Mouse (Mus musculus) midbrain, embryonic 13.5 days (tissue): Measurements from ENCODE around the gene Kti12. TPM values are rescaled to one million over a fixed set of nuclear protein-coding genes. Genes with fewer than 3 reads are reported as not detected.

ENCODE experiments used
- ATAC-seq: fragments of 200-750 bp; cut with Nextera tagmentation; 2 replicates; pipeline ENCODE4 v1.8.0; 2017; ENCODE audit warnings: mild to moderate bottlenecking, moderate TSS enrichment, moderate library complexity
- H3K27ac ChIP-seq: fragments of 300-500 bp; sonication (generic); 2 replicates; pipeline ENCODE4 v1.5.1; 2015; ENCODE audit warnings: inconsistent platforms, mild to moderate bottlenecking, moderate library complexity
- H3K27me3 ChIP-seq: fragments of 300-500 bp; sonication (generic); 2 replicates; pipeline ENCODE4 v1.6.1; 2015; ENCODE audit warnings: mild to moderate bottlenecking, inconsistent platforms
- H3K36me3 ChIP-seq: fragments of 300-500 bp; sonication (generic); 2 replicates; pipeline ENCODE4 v1.6.1; 2015; ENCODE audit warnings: mild to moderate bottlenecking, inconsistent platforms
- H3K4me1 ChIP-seq: fragments of 300-500 bp; sonication (generic); replicated peaks from 2 replicates; pipeline ENCODE4 v1.6.1; 2015; ENCODE audit warnings: inconsistent platforms
- H3K4me2 ChIP-seq: fragments of 300-500 bp; sonication (generic); replicated peaks from 2 replicates; pipeline ENCODE4 v1.6.1; 2015; ENCODE audit warnings: moderate library complexity, mild to moderate bottlenecking, inconsistent platforms
- H3K4me3 ChIP-seq: fragments of 300-500 bp; sonication (generic); replicated peaks from 2 replicates; pipeline ENCODE4 v1.5.1; 2015; ENCODE audit warnings: mild to moderate bottlenecking, inconsistent platforms
- H3K9ac ChIP-seq: fragments of 300-500 bp; sonication (generic); replicated peaks from 2 replicates; pipeline ENCODE4 v1.6.1; 2015; ENCODE audit warnings: mild to moderate bottlenecking, inconsistent platforms
- H3K9me3 ChIP-seq: fragments of 300-500 bp; sonication (generic); 2 replicates; pipeline ENCODE4 v1.6.1; 2016; ENCODE audit warnings: mild to moderate bottlenecking, inconsistent platforms
- WGBS: fragments of 180-500 bp; shearing (Covaris S2); methylation state at CpG from one replicate; pipeline ENCODE4 v1.1.7; 2015; 5-methylcytosine and 5-hydroxymethylcytosine counted together
- polyA plus RNA-seq: library from polyadenylated mRNA; unstranded; fragments of >200 nt; fragmentation: Nextera tagmentation; extraction: Ambion mirVana; gene quantifications from 2 replicates; pipeline ENCODE4 v1.2.1, GENCODE M21; 2015

Gene Kti12
- polyA plus RNA-seq, 1 experiment from 2014 or later: 30.6 TPM

- Histone ChIP-seq H3K36me3 (peaks cover 10% of the 10 kb centered on the region), H3K27ac (peak within 1 kb of the TSS; percentile 99), H3K9me3 (no peaks in the 10 kb centered on the region), H3K9ac (peak within 1 kb of the TSS; percentile 92), H3K4me1 (peaks cover 43% of the 10 kb centered on the region), H3K4me3 (peak within 1 kb of the TSS; percentile 55), H3K27me3 (no peaks in the 10 kb centered on the region), H3K4me2 (peak within 1 kb of the TSS; percentile 85)
- ATAC-seq: peak; percentile 79
- WGBS: under 1% methylated on average over 34 of the region's 34 CpGs
Measured at GRCm38 (mm10) chr4:108834115-108834970, 13.2 kb upstream of the Kti12 start, which contains the start of gene Txndc12. Gene Txndc12 (plus strand): TSS chr4:108834601.

DNA sequence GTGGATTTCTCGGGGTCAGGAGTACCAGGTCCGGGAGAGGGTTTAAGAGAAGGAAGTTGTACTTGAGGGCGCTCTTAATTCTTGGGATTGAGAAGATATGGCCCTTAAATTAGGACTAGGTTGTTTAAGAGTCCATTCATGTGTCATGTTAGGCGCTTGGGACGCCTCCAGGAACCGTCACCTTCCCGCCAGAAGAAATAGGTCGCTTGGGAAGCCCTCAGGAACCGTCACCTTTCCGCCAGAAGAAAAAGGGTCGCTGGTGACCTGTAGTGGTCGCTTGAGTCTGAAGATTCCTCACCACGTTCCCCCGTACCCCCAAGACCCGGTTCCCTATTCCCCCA is 12.6 kb upstream of the Kti12 start:
- Histone ChIP-seq H3K36me3 (peaks cover 4% of the 10 kb centered on the region), H3K27ac (peak overlapping the region; percentile 99), H3K9ac (peak overlapping the region; percentile 80), H3K4me1 (peaks cover 43% of the 10 kb centered on the region), H3K4me2 (peak overlapping the region; percentile 85), H3K9me3 (no peaks in the 10 kb centered on the region), H3K4me3 (peak overlapping the region; percentile 55), H3K27me3 (no peaks in the 10 kb centered on the region)
- no peak for ATAC-seq
- WGBS: 1% methylated on average over 15 of the region's 15 CpGs

DNA sequence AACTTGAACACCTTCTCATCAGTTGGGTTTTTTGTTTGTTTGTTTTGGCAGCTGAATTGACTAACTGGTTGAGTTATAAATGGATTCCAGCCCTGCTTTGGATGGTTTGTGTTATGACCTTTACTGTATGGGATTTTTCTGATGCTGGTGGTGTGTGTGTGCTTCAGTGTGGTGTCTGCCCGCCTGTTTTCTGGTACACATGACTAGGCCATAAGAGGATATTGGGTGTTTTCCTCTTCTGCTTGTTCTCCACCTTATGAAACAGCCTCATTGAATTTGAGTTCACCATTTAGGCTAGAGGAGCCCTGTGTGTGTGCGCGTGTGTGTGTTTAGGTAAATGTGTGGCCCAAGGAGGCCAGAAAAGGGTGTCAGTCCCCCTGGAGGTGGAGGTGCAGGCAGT is 12.1 kb upstream of the Kti12 start:
- peak overlapping the region; percentile 80 for H3K9ac ChIP-seq
- WGBS: 63% methylated on average over 3 of the region's 3 CpGs
- ATAC-seq: no peak
- no peaks in the 10 kb centered on the region for H3K27me3 ChIP-seq
- H3K9me3 ChIP-seq: no peaks in the 10 kb centered on the region
- H3K4me1 ChIP-seq: peaks cover 38% of the 10 kb centered on the region
- H3K27ac ChIP-seq: peak overlapping the region; percentile 99; the same call in 1 of the 2 replicates
- H3K4me2 ChIP-seq: peak overlapping the region; percentile 85
- peaks cover 3% of the 10 kb centered on the region for H3K36me3 ChIP-seq
- H3K4me3 ChIP-seq: peak overlapping the region; percentile 55

DNA sequence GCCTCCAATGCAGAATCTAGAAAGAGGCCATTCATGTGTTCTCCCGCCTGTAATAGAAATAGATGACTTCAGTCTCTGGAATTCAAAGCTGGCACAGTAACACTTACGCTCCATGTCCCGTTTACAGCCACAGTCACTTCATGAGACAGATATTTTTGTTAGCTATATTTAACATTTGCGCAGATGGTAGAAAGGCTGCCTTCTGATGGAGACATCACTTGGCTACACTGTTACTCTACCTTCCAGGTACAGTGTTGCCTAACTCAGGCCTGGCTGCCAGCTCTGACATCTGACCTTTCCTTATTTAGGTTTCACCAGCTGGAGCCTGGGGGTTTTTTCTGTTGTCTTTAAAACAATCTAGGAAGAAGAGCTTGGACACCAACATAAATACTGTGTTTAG is 9.6 kb upstream of the Kti12 start:
- H3K27ac ChIP-seq: no peak overlapping the region
- H3K4me3 ChIP-seq: no peak overlapping the region
- H3K4me1 ChIP-seq: peaks cover 20% of the 10 kb centered on the region
- ATAC-seq: no peak
- no peak overlapping the region for H3K4me2 ChIP-seq
- H3K27me3 ChIP-seq: no peaks in the 10 kb centered on the region
- H3K9ac ChIP-seq: no peak overlapping the region
- H3K9me3 ChIP-seq: no peaks in the 10 kb centered on the region
- 95% methylated on average over 4 of the region's 4 CpGs for WGBS
- H3K36me3 ChIP-seq: peaks cover 7% of the 10 kb centered on the region

DNA sequence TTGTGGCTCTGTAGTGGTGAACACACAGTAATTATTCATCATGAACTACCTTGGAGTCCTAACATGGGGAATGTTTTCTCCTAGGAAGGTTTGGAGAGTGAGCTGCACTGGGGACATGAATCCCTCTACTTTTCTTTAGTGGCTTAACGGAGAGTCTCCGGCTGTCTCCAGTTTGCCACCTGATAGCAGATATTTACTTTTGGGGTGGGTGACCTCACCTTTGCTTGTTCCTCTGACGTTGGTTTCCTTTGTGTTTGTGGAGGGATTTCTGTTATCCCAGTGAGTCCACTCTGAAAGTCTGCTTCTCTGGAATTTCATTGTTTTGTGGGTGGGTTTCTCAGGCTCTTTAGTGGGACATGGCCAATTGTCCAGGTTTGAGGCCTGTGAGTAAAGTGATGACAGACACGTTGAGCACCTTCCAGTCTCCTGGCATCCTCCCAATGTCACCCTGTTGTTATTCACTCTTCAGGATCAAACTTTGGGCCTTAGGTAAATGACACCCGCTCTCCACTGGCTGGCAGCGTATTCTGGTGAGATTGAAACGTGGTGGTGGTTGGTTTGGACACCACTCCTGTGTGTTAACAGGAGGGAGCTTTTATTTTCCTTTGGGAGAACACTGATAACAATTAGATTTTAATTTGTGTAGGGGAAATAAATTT is 5.5 kb upstream of the Kti12 start:
- Histone ChIP-seq H3K36me3 (peaks cover 7% of the 10 kb centered on the region), H3K4me1 (peaks cover under 1% of the 10 kb centered on the region; the same call in 1 of the 2 replicates), H3K27ac (no peak overlapping the region), H3K9me3 (no peaks in the 10 kb centered on the region), H3K9ac (no peak overlapping the region), H3K4me3 (no peak overlapping the region), H3K4me2 (no peak overlapping the region), H3K27me3 (no peaks in the 10 kb centered on the region)
- no peak for ATAC-seq
- 94% methylated on average over 7 of the region's 7 CpGs for WGBS

GRCm38 (mm10) chr4:108843336-108843735 is 4.2 kb upstream of the Kti12 start:
- H3K4me1 ChIP-seq: peaks cover 5% of the 10 kb centered on the region
- H3K36me3 ChIP-seq: peaks cover 7% of the 10 kb centered on the region
- ATAC-seq: no peak
- no peaks in the 10 kb centered on the region for H3K9me3 ChIP-seq
- H3K27me3 ChIP-seq: no peaks in the 10 kb centered on the region
- H3K4me2 ChIP-seq: no peak overlapping the region
- no peak overlapping the region for H3K4me3 ChIP-seq
- no peak overlapping the region for H3K9ac ChIP-seq
- no peak overlapping the region for H3K27ac ChIP-seq

- ATAC-seq: no peak
Measured at GRCm38 (mm10) chr4:108845824-108846569, 1.6 kb upstream of the Kti12 start.

GRCm38 (mm10) chr4:108848505-108848848 is 892 bp downstream of the Kti12 start, which contains the start of gene A730015C16Rik:
Gene A730015C16Rik (minus strand): TSS chr4:108848619.
- Histone ChIP-seq H3K27ac (peak within 1 kb of the TSS; percentile 86), H3K9me3 (no peaks in the 10 kb centered on the region)
- ATAC-seq: peak; percentile 53

More at GRCm38 (mm10) chr4:108845824-108846569, 1.6 kb upstream of the Kti12 start:
- no peaks in the 10 kb centered on the region for H3K9me3 ChIP-seq
- H3K27me3 ChIP-seq: no peaks in the 10 kb centered on the region
- H3K9ac ChIP-seq: no peak overlapping the region
- H3K4me3 ChIP-seq: no peak overlapping the region
- no peak overlapping the region for H3K27ac ChIP-seq
- H3K36me3 ChIP-seq: 0 out of 2 replicates have a peak, but pooled peaks cover 4% of the 10 kb centered on the region
- 95% methylated on average over 5 of the region's 5 CpGs for WGBS
- H3K4me1 ChIP-seq: peaks cover 23% of the 10 kb centered on the region
- no peak overlapping the region for H3K4me2 ChIP-seq

DNA sequence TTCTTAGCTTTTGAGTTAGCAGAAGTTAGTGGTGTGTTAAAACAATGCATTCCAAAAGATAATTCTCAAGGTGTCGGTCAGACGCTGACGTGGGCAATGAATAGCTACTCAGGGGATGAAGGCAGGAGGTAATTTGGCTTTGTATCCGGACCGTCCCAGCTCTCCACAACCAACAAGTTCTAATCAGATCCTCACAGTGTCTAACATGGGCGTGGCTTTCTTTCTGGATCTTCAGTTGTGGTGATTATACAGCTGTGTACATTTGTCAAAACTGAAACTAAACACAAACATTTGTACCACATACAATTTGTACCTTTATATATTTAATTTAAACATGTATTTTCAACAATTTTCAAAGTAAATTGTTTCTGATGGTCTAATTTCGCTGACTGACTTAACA is 19.2 kb downstream of the Kti12 start:
- ATAC-seq: no peak
- Histone ChIP-seq H3K4me2 (no peak overlapping the region), H3K9ac (no peak overlapping the region), H3K9me3 (no peaks in the 10 kb centered on the region), H3K36me3 (peaks cover 29% of the 10 kb centered on the region), H3K27ac (no peak overlapping the region), H3K27me3 (no peaks in the 10 kb centered on the region), H3K4me3 (no peak overlapping the region), H3K4me1 (no peaks in the 10 kb centered on the region)
- WGBS: 86% methylated on average over 7 of the region's 7 CpGs

More at GRCm38 (mm10) chr4:108848505-108848848, 892 bp downstream of the Kti12 start, which contains the start of gene A730015C16Rik:
- no peaks in the 10 kb centered on the region for H3K27me3 ChIP-seq
- H3K4me1 ChIP-seq: peaks cover 26% of the 10 kb centered on the region
- peak within 1 kb of the TSS; percentile 96 for H3K4me3 ChIP-seq
- peaks cover 9% of the 10 kb centered on the region for H3K36me3 ChIP-seq
- H3K9ac ChIP-seq: peak within 1 kb of the TSS; percentile 89
- 12% methylated on average over 20 of the region's 20 CpGs for WGBS
- peak within 1 kb of the TSS; percentile 99 for H3K4me2 ChIP-seq

DNA sequence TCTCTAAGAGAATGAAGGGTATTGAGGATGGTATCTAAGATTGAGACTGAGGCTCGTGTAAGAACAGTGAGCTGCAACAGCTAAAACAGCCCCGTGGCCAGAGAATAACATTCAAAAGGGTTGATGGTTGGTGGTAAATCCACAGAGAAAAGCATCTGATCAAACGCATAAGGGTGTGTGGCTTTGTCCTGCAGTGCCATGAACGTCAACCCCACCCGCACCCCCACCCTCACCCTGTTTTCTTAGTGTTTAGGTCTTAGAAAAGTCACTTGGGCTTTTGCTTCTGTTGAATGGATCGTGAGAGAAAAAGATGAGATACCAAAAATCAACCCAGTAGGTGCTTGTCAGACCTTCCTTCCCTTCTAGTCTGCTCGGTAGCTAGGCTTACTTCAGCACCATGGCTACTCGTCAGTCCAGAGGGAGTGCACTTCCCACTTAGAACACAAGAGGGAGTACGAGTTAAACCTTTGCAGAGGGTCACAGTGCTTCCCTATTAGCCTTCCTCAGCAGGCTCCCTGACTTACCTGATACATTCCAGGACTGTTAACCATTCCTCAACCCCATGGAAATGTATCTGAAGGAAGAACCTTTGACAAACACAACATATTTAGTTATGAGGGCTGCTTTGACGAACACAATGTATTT is 22.3 kb downstream of the Kti12 start:
- no peak overlapping the region for H3K27ac ChIP-seq
- H3K9me3 ChIP-seq: no peaks in the 10 kb centered on the region
- no peak overlapping the region for H3K4me2 ChIP-seq
- ATAC-seq: peak; percentile 92
- no peaks in the 10 kb centered on the region for H3K4me1 ChIP-seq
- H3K4me3 ChIP-seq: no peak overlapping the region
- no peaks in the 10 kb centered on the region for H3K27me3 ChIP-seq
- 37% methylated on average over 10 of the region's 10 CpGs for WGBS
- no peak overlapping the region for H3K9ac ChIP-seq
- peaks cover under 1% of the 10 kb centered on the region for H3K36me3 ChIP-seq

- Histone ChIP-seq H3K27ac (no peak overlapping the region), H3K9ac (no peak overlapping the region), H3K4me2 (no peak overlapping the region), H3K4me3 (no peak overlapping the region), H3K36me3 (no peaks in the 10 kb centered on the region), H3K27me3 (peaks cover 7% of the 10 kb centered on the region; the same call in 1 of the 2 replicates), H3K9me3 (no peaks in the 10 kb centered on the region), H3K4me1 (no peaks in the 10 kb centered on the region)
- no peak for ATAC-seq
- WGBS: 92% methylated on average over 5 of the region's 5 CpGs
Measured at GRCm38 (mm10) chr4:108873746-108874145, 26.2 kb downstream of the Kti12 start.
